Mouse (Mus musculus): ENCODE measurements around the gene Olfr1339. TPM values are rescaled to one million over a fixed set of nuclear protein-coding genes. Genes with fewer than 3 reads are reported as not detected.

The Olfr1339 gene
- not detected in 2 replicates for polyA plus RNA-seq (2015; fragmentation: Nextera tagmentation; extraction: Ambion mirVana)

GRCm38 (mm10) chr4:118731875-118732274 is at the start of gene Olfr1339:
Gene Olfr1339, plus strand, starts transcription at chr4:118732175.

GRCm38 (mm10) chr4:118692412-118692973 is 39.5 kb upstream of the Olfr1339 start, which contains the start of gene Olfr1342:
Gene Olfr1342, minus strand, starts transcription at chr4:118692756.

GRCm38 (mm10) chr4:118703223-118703622 is 28.8 kb upstream of the Olfr1339 start, which contains the start of gene Olfr1341:
Gene Olfr1341, plus strand, starts transcription at chr4:118703523.

GRCm38 (mm10) chr4:118719838-118720237 is 12.1 kb upstream of the Olfr1339 start, which contains the start of gene Olfr1340:
Gene Olfr1340, plus strand, starts transcription at chr4:118720138.

GRCm38 (mm10) chr4:118758637-118759036 is 26.7 kb downstream of the Olfr1339 start, which contains the start of gene Olfr1338:
Gene Olfr1338, minus strand, starts transcription at chr4:118758737.

GRCm38 (mm10) chr4:118782486-118782885 is 50.5 kb downstream of the Olfr1339 start, which contains the start of gene Olfr1337:
Gene Olfr1337, minus strand, starts transcription at chr4:118782586.

Other genes starting within 250 kb of the Olfr1339 start
- gene Tie1, start 242.1 kb upstream of the Olfr1339 start, polyA plus RNA-seq (2015; fragmentation: Nextera tagmentation; extraction: Ambion mirVana) = 27.3 and 27.5 TPM in 2 replicates
- 0.96 TPM in 1 of 2 replicates, not detected in the other for gene 2610528J11Rik, start 205.2 kb upstream of the Olfr1339 start, polyA plus RNA-seq (2015; fragmentation: Nextera tagmentation; extraction: Ambion mirVana)
- 2.2 and 3.3 TPM in 2 replicates for gene Tmem125, start 188.1 kb upstream of the Olfr1339 start, polyA plus RNA-seq (2015; fragmentation: Nextera tagmentation; extraction: Ambion mirVana)
- gene Cfap57, start 111.4 kb upstream of the Olfr1339 start, polyA plus RNA-seq (2015; fragmentation: Nextera tagmentation; extraction: Ambion mirVana) = 0.40 TPM in 1 of 2 replicates, not detected in the other
- 82.7 and 93.5 TPM in 2 replicates for gene Ebna1bp2, start 111.4 kb upstream of the Olfr1339 start, polyA plus RNA-seq (2015; fragmentation: Nextera tagmentation; extraction: Ambion mirVana)
- gene Olfr62, start 73.2 kb upstream of the Olfr1339 start, polyA plus RNA-seq (2015; fragmentation: Nextera tagmentation; extraction: Ambion mirVana) = not detected in 2 replicates
- gene Olfr1342, start 39.4 kb upstream of the Olfr1339 start, polyA plus RNA-seq (2015; fragmentation: Nextera tagmentation; extraction: Ambion mirVana) = not detected in 2 replicates
- not detected in 2 replicates for gene Olfr1341, start 28.7 kb upstream of the Olfr1339 start, polyA plus RNA-seq (2015; fragmentation: Nextera tagmentation; extraction: Ambion mirVana)
- not detected in 2 replicates for gene Olfr1340, start 12.0 kb upstream of the Olfr1339 start, polyA plus RNA-seq (2015; fragmentation: Nextera tagmentation; extraction: Ambion mirVana)
- gene Olfr1338, start 26.6 kb downstream of the Olfr1339 start, polyA plus RNA-seq (2015; fragmentation: Nextera tagmentation; extraction: Ambion mirVana) = not detected in 2 replicates
- gene Olfr1337, start 50.4 kb downstream of the Olfr1339 start, polyA plus RNA-seq (2015; fragmentation: Nextera tagmentation; extraction: Ambion mirVana) = 0.18 TPM in 1 of 2 replicates, not detected in the other
- gene Olfr1335, start 77.8 kb downstream of the Olfr1339 start, polyA plus RNA-seq (2015; fragmentation: Nextera tagmentation; extraction: Ambion mirVana) = not detected in 2 replicates
- not detected in 2 replicates for gene Olfr1333, start 104.1 kb downstream of the Olfr1339 start, polyA plus RNA-seq (2015; fragmentation: Nextera tagmentation; extraction: Ambion mirVana)
- not detected in 2 replicates for gene Olfr1331, start 132.5 kb downstream of the Olfr1339 start, polyA plus RNA-seq (2015; fragmentation: Nextera tagmentation; extraction: Ambion mirVana)
- 0.06 TPM in 1 of 2 replicates, not detected in the other for gene Olfr1330, start 156.4 kb downstream of the Olfr1339 start, polyA plus RNA-seq (2015; fragmentation: Nextera tagmentation; extraction: Ambion mirVana)
- not detected in 2 replicates for gene Olfr1329, start 185.3 kb downstream of the Olfr1339 start, polyA plus RNA-seq (2015; fragmentation: Nextera tagmentation; extraction: Ambion mirVana)
- not detected in 2 replicates for gene Olfr1328, start 206.4 kb downstream of the Olfr1339 start, polyA plus RNA-seq (2015; fragmentation: Nextera tagmentation; extraction: Ambion mirVana)
- gene Lao1, start 229.4 kb downstream of the Olfr1339 start, polyA plus RNA-seq (2015; fragmentation: Nextera tagmentation; extraction: Ambion mirVana) = 0.05 and 0.10 TPM in 2 replicates

All from skeletal muscle tissue, postnatal 0 days (tissue).